Mouse (Mus musculus) olfactory bulb, adult 2 months (tissue): ENCODE measurements around the gene Sgf29. TPM values are rescaled to one million over a fixed set of nuclear protein-coding genes. Genes with fewer than 3 reads are reported as not detected.

ENCODE experiments used
- H3K27ac ChIP-seq: fragments of 200-500 bp; 2 replicates; pipeline ENCODE4 v1.5.1; 2012; ENCODE audit warnings: low read depth, low read length; ENCODE audit not compliant: insufficient read depth
- H3K4me1 ChIP-seq: fragments of 200-500 bp; 2 replicates; pipeline ENCODE4 v1.6.1; 2012; ENCODE audit warnings: low read length; ENCODE audit not compliant: control insufficient read depth, insufficient read depth
- H3K4me3 ChIP-seq: fragments of 200-500 bp; 2 replicates; pipeline ENCODE4 v1.5.1; 2012; ENCODE audit warnings: mild to moderate bottlenecking, low read depth, low read length, moderate library complexity; ENCODE audit not compliant: insufficient read depth
- CTCF ChIP-seq: fragments of 200-500 bp; IDR thresholded peaks from 2 replicates; pipeline ENCODE4 v1.5.1; 2012; ENCODE audit warnings: low read depth, mild to moderate bottlenecking, low read length, moderate library complexity; ENCODE audit not compliant: insufficient read depth
- POLR2A ChIP-seq: fragments of 200-500 bp; IDR thresholded peaks from 2 replicates; pipeline ENCODE4 v1.6.1; 2012; ENCODE audit warnings: mild to moderate bottlenecking, low read depth, low read length, moderate library complexity; ENCODE audit not compliant: insufficient read depth
- WGBS: fragments of 180-500 bp; shearing (Covaris S2); methylation state at CpG from one replicate; pipeline ENCODE4 v1.1.7; 2018; 5-methylcytosine and 5-hydroxymethylcytosine counted together
- polyA plus RNA-seq: library from polyadenylated mRNA; stranded (reverse); fragments of >200 nt; gene quantifications from 2 replicates; pipeline ENCODE4 v1.2.4, GENCODE M21; 2012; ENCODE audit warnings: low replicate concordance; ENCODE audit not compliant: missing spikeins, insufficient read depth, insufficient read length

Gene Sgf29
- polyA plus RNA-seq, 1 experiment, result not detected

DNA sequence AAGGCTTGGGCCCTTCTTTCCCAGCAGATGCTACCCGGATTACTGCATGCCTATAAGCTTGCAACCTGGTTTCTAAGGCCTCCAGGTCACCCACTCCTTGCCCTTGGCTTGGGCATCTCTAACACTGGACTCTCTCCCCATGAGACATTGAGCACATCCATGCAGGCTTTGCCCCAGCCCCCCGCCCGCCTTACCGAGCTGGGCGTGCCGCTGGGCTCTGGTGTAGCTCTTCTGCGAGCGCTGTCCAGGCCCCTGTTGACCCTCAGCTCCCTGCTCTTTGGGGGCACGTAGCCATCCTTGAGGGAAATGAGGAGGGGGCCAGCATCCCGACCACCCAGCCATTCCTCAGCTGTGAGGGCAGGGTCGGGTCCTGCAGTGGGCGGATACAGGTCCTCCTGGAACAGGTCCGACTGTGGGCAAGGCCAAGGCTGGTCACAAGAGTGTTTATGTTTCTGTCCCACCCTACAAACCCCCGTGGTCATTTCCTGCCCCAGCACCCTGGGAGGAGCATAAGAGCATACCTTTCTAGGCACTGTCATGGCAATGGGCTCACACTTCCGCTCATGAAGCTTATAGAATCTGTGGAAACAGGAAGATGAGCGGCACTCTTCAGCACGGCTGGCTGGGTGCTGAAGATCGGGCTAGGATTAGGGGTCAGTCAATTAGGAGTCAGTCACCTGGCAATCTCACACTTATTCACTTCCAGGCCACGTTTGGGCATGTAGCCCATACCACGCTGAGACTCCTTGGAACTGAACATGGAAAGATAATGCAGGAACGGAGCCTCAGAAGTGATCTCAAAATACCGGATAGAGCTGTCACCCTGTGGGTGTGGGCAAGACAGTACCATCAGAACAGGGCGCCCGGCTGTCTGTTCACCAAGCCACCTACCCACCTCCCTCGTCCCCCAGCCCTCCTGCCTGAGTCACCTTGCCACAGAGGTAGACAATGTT, 51.2 kb downstream of the Sgf29 start:
- H3K4me1 ChIP-seq, result peaks cover 41% of the 10 kb centered on the region
- WGBS, result 83% methylated on average over 25 of the region's 25 CpGs
- H3K4me3 ChIP-seq, result no peak overlapping the region
- no peak for TF ChIP-seq CTCF
- no peak overlapping the region for H3K27ac ChIP-seq

- TF ChIP-seq CTCF, result peak; percentile 79
- TF ChIP-seq POLR2A, result no peak
- Histone ChIP-seq H3K4me3 (no peak overlapping the region; the same call in 1 of the 2 replicates), H3K27ac (no peak overlapping the region), H3K4me1 (peaks cover 41% of the 10 kb centered on the region)
- 0% methylated on average over 11 of the region's 11 CpGs for WGBS
These were observed 52.0 kb downstream of the Sgf29 start for GRCm38 (mm10) chr7:126701070-126701469.

DNA sequence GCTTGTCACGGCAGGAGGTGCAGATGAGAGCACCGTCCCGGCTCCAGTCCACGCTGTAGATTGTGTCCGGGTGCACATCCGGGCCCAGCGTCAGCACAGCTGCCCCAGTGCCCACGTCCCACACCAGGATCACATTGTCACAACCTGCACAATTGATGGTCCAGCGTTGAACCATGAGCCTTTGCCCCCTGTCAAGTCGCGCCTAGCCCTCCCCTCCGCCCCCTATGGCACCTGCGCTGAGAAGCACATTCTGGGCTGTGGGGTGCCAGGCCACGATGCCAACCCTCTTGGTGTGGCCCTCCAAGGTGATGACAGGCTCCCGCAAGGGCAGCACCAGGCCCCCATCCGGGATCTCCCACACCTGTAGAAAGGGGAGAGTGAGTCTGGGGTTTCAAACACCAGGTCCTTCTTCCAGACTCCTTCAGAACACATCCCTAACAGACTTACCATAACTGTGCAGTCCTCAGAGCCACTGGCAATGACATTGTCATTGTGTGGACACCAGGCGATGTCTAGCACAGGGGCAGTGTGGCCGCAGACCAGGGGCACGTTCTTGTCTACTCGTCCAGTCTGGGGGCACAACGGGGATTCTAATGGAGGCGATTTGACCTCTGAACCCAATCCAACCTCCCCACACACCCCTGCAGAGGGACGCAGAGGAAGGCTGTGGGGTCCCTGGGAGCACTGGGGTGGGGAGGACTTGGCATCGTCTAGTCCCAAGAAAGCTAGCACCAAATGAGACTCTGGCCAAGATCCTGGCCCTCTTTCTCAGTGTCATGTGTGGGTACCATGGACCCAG, 52.6 kb downstream of the Sgf29 start:
- 58% methylated on average over 24 of the region's 24 CpGs for WGBS
- Histone ChIP-seq H3K27ac (no peak overlapping the region), H3K4me1 (peaks cover 35% of the 10 kb centered on the region), H3K4me3 (no peak overlapping the region; the same call in 1 of the 2 replicates)
- TF ChIP-seq CTCF (no peak), POLR2A (no peak)

- TF ChIP-seq POLR2A (no peak), CTCF (no peak)
- H3K27ac ChIP-seq, result no peak overlapping the region
- 91% methylated on average over 6 of the region's 6 CpGs for WGBS
- H3K4me1 ChIP-seq, result peaks cover 34% of the 10 kb centered on the region
- H3K4me3 ChIP-seq, result no peak overlapping the region; the same call in 1 of the 2 replicates
These were observed 53.2 kb downstream of the Sgf29 start for GRCm38 (mm10) chr7:126702358-126702757.

DNA sequence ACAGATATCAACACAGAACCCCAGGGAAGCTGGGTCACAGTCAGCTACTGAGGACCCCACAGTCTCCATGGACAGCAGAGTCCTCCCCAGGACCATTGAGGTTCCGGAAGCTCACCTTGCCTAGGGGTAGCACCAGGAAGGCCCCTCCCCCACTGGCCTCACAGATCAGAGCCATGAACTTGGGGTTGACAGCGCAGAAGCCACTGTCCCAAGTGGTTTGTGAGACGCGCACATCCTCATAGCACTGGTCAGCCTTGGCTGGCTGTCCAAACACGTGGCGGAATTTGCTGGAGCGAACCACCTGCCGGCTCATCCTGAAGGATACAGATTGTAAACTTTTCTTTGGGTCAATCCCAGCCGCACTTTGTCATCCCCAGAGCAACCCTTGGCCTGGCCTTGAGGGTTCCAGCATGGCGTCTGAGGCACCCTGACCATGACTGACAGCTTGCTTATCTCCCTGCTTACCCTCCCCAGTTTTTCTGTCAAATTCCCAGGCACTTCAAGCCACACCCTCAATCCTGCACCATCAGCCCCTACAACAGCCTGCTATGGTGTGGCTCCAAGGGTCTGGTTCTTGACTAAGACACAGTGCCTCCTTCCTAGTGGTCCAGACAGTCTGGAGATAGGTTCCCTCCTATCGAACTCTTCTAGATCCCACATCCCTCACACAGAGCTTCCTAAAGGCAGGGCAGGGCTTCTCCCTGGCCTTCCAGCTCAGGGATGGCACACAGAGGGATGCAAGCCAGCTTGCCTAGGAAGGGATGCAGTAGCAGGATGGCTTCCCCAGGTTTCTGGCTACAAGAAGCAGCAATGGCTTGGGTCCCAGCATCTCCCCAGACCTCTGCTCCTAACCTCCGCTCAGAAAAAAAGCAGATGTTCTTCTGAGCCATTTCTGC, 54.0 kb downstream of the Sgf29 start:
- H3K27ac ChIP-seq, result no peak overlapping the region
- peaks cover 34% of the 10 kb centered on the region for H3K4me1 ChIP-seq
- peak overlapping the region; percentile 67 for H3K4me3 ChIP-seq
- TF ChIP-seq CTCF (no peak), POLR2A (no peak)
- 84% methylated on average over 12 of the region's 12 CpGs for WGBS

GRCm38 (mm10) chr7:126703757-126704077, 54.6 kb downstream of the Sgf29 start:
- Histone ChIP-seq H3K27ac (peak overlapping the region; percentile 47; the same call in 1 of the 2 replicates), H3K4me1 (peaks cover 34% of the 10 kb centered on the region), H3K4me3 (peak overlapping the region; percentile 67)
- no peak for TF ChIP-seq POLR2A
- 14% methylated on average over 7 of the region's 7 CpGs for WGBS

DNA sequence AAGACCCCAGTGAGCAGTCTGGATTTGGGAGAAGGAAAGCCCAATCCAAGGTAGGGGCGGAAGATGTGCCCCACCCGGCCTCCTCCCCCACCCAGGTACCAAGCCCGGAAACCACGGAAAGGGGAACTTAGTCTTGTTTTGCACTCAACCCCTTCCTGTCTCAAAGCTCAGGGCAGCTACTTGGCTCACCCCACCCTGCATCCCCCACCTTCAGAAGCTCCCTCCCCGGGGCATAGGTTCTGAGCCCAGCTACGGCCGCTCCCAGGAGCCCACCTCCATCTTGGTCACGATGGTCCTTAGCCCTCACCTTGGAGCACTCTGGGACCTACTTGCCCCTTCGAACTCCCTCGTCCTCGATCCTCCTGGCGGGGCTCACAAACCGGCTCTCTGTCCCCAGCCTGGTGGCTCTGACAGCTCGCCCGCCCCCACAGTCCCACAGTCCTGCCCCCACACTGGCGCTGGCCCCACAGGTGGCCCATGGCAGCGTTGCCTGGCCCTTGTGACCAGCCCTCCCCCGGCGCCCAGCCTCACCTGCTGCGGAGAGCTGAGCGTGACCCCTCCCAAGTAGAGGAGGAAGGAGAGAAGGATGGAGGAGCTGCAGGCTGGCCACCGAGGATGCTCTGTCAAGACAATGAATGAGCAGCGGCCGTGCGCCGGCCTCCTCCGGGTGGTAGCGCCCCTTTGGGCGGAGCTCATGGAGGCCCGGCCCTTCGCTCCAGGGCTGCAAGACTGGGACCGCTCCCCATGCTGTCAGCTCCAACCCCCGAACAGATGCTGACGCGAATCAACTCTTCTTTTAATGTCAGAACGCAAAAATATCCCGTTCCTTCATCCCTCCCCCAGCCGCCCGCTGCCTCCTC, 55.2 kb downstream of the Sgf29 start:
- Histone ChIP-seq H3K4me1 (peaks cover 34% of the 10 kb centered on the region), H3K4me3 (peak overlapping the region; percentile 67), H3K27ac (peak overlapping the region; percentile 47; the same call in 1 of the 2 replicates)
- WGBS, result 3% methylated on average over 39 of the region's 39 CpGs
- peak; percentile 68 for TF ChIP-seq POLR2A
- TF ChIP-seq CTCF, result no peak
